Mouse (Mus musculus) intestine, embryonic 14.5 days (tissue): Measurements from ENCODE around the gene Slc5a4a. TPM values are rescaled to one million over a fixed set of nuclear protein-coding genes. Genes with fewer than 3 reads are reported as not detected.

Experiments used
- ATAC-seq: fragments of 200-750 bp; cut with Nextera tagmentation; replicated peaks from 2 replicates; pipeline ENCODE4 v1.8.0; 2017; ENCODE audit warnings: low read depth, moderate number of reproducible peaks, moderate TSS enrichment, moderate library complexity; ENCODE audit not compliant: low FRiP score, low TSS enrichment
- DNase-seq: peaks from one replicate; pipeline ENCODE4 v3.0.0-alpha.2; 2018; ENCODE audit warnings: low spot score
- H3K27ac ChIP-seq: fragments of 300-500 bp; sonication (generic); 2 replicates; pipeline ENCODE4 v1.5.1; 2014; ENCODE audit warnings: low read depth, mild to moderate bottlenecking, control low read depth
- H3K27me3 ChIP-seq: fragments of 300-500 bp; sonication (generic); replicated peaks from 2 replicates; pipeline ENCODE4 v1.6.1; 2014; ENCODE audit warnings: low read length, control low read depth; ENCODE audit not compliant: control insufficient read depth, insufficient read depth
- H3K36me3 ChIP-seq: fragments of 300-500 bp; sonication (generic); 2 replicates; pipeline ENCODE4 v1.6.1; 2014; ENCODE audit warnings: low read length, control low read depth; ENCODE audit not compliant: control insufficient read depth, insufficient read depth
- H3K4me1 ChIP-seq: fragments of 300-500 bp; sonication (generic); replicated peaks from 2 replicates; pipeline ENCODE4 v1.6.1; 2014; ENCODE audit warnings: low read length, control low read depth, mixed read lengths; ENCODE audit not compliant: control insufficient read depth, insufficient read depth
- H3K4me2 ChIP-seq: fragments of 300-500 bp; sonication (generic); 2 replicates; pipeline ENCODE4 v1.6.1; 2014; ENCODE audit warnings: low read length
- H3K4me3 ChIP-seq: fragments of 300-500 bp; sonication (generic); 2 replicates; pipeline ENCODE4 v1.5.1; 2014; ENCODE audit warnings: low read depth, low read length, control low read depth, mixed read lengths
- H3K9ac ChIP-seq: fragments of 300-500 bp; sonication (generic); 2 replicates; pipeline ENCODE4 v1.6.1; 2014; ENCODE audit warnings: mild to moderate bottlenecking, low read length
- H3K9me3 ChIP-seq: fragments of 300-500 bp; sonication (generic); 2 replicates; pipeline ENCODE4 v1.6.1; 2016; ENCODE audit warnings: low read length, control low read depth; ENCODE audit not compliant: control insufficient read depth
- WGBS: fragments of 180-500 bp; shearing (Covaris S2); extraction: QIAGEN DNeasy Blood & Tissue Kit; methylation state at CpG from one replicate; pipeline ENCODE4 v1.1.7; 2014; 5-methylcytosine and 5-hydroxymethylcytosine counted together
- microRNA counts: library from miRNA; unstranded; fragments of <30 nt; microRNA quantifications from one replicate; lab custom pipeline; 2016
- microRNA-seq: library from miRNA; unstranded; fragments of <30 nt; microRNA quantifications from one replicate; pipeline ENCODE4, GENCODE M21; 2016
- polyA plus RNA-seq: library from polyadenylated mRNA; unstranded; fragments of >200 nt; fragmentation: Nextera tagmentation; extraction: Ambion mirVana; gene quantifications from 2 replicates; pipeline ENCODE4 v1.2.1, GENCODE M21; 2014

Gene Slc5a4a
- polyA plus RNA-seq, 1 experiment from 2014 or later = not detected

- peak; percentile 93 for DNase-seq
- peak; percentile 96 for ATAC-seq
- peak within 1 kb of the TSS; percentile 74; the same call in 1 of the 2 replicates for H3K27ac ChIP-seq
- no peaks in the 10 kb centered on the region for H3K27me3 ChIP-seq
- H3K4me1 ChIP-seq = no peaks in the 10 kb centered on the region
- H3K36me3 ChIP-seq = peaks cover 6% of the 10 kb centered on the region; the same call in 1 of the 2 replicates
- 2% methylated on average over 47 of the region's 47 CpGs for WGBS
- H3K9me3 ChIP-seq = no peaks in the 10 kb centered on the region
- H3K4me3 ChIP-seq = peak within 1 kb of the TSS; percentile 78
- H3K4me2 ChIP-seq = peak within 1 kb of the TSS; percentile 73
- peak within 1 kb of the TSS; percentile 59 for H3K9ac ChIP-seq
Observed at GRCm38 (mm10) chr10:76237341-76238225, 90.3 kb downstream of the Slc5a4a start, which contains the start of gene Prmt2. Gene Prmt2, minus strand, starts transcription at chr10:76237865.

MicroRNAs encoded within 50 kb of the gene (microRNA counts, 519-probe panel; counts per million panel counts)
- not detected for microRNA mmu-miR-678 (lab: Ali Mortazavi, UCI)

Small RNA genes within 50 kb of the gene (microRNA-seq; reads per million reads assigned to microRNA genes)
- gene Mir678 = not detected

Other genes starting within 250 kb of the Slc5a4a start
- gene Smarcb1, start 225.8 kb upstream of the Slc5a4a start, polyA plus RNA-seq = 189 and 192 TPM in 2 replicates
- gene Chchd10, start 214.3 kb upstream of the Slc5a4a start, polyA plus RNA-seq = 82.3 and 123 TPM in 2 replicates
- gene Mmp11, start 211.0 kb upstream of the Slc5a4a start, polyA plus RNA-seq = 40.9 and 56.8 TPM in 2 replicates
- gene Gm867, start 206.8 kb upstream of the Slc5a4a start, polyA plus RNA-seq = not detected in 2 replicates
- 0.73 TPM in 1 of 2 replicates, not detected in the other for gene Vpreb3, start 204.4 kb upstream of the Slc5a4a start, polyA plus RNA-seq
- gene Gm5134, start 192.9 kb upstream of the Slc5a4a start, polyA plus RNA-seq = not detected in 2 replicates
- gene Zfp280b, start 114.8 kb upstream of the Slc5a4a start, polyA plus RNA-seq = 25.2 and 26.7 TPM in 2 replicates
- gene Slc5a4b, start 36.5 kb upstream of the Slc5a4a start, polyA plus RNA-seq = not detected in 2 replicates
- gene Prmt2, start 90.4 kb downstream of the Slc5a4a start, polyA plus RNA-seq = 53.6 and 61.8 TPM in 2 replicates
- 1.2 and 1.4 TPM in 2 replicates for gene S100b, start 106.4 kb downstream of the Slc5a4a start, polyA plus RNA-seq
- gene Dip2a, start 197.8 kb downstream of the Slc5a4a start, polyA plus RNA-seq = 5.7 and 6.6 TPM in 2 replicates